Mouse (Mus musculus) right cerebral cortex, postnatal 4 days (tissue): ENCODE results near the gene Mrpl45.

Experiments used
- DNase-seq: peaks from one replicate; pipeline ENCODE4 v3.0.0-alpha.2; 2022

The Mrpl45 gene

DNA sequence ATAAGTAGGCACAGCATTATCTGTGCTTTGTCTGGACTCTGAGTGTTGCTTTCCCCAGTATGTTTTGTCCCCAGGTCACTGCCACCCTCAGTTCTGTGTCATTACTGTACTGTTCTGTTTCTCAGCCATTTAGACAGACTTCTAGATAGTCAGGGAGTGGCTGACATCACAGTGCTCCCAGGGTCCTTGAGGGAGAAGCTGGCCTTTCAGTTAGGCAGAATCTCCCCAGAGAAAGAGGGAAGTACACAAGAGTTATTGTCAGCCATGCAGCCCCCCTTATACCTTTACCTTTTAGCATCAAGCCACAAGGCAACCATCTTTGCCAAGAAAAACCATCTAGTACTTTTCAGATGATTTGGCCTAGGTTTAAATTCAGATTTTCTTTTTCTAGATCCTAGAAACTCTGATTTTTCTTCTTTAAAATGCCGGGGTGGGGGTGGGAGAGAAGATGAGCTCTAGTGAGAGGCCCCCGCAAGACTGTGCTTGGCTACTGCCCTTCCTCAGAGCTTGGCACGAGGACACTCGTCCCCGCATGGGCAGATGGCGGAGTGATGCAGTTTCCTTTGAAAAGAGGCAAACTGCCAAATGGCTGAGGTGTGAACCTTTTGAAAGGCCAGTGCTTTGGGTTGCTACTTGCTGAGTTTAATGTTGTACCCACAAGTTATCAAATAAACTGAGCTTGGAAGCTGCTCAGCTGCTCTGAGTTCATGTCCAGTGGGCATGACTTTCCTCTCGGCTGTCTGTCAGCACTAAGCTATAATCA, 55.0 kb downstream of the Mrpl45 start:
- peak; percentile 19 for DNase-seq

DNA sequence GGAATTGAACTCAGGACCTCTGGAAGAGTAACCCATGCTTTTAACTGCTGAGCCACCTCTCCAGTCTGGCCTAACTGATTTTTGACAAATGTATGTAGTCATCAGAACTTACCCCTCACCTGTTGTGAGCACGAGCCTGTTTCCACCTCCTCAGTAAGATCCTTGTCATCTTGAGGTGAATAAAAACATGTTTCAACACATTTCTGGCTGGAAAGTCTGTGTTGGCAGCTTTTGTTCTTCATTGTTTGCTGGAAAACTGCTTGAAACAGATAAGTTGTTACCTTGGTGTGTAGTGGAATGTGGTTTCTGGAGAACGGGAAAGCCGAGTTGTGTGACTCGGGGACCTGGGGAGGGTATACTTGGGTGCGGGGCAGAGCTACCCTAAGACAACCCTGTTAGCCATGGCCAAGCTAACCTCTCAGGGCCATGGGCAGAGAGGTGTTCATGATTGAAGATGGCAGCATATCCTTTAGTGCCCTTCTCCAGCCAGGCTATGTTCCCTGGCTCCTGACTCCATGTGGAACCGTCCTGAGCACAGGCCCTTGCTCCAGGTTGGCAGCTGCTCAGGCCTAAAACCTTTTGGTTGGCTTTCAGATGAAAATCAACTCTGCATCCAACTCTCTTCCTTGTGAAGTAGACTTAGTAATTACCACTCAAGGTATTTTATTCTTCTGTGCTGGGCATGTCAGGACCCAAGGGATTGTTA, 56.8 kb downstream of the Mrpl45 start:
- DNase-seq, result no peak

DNA sequence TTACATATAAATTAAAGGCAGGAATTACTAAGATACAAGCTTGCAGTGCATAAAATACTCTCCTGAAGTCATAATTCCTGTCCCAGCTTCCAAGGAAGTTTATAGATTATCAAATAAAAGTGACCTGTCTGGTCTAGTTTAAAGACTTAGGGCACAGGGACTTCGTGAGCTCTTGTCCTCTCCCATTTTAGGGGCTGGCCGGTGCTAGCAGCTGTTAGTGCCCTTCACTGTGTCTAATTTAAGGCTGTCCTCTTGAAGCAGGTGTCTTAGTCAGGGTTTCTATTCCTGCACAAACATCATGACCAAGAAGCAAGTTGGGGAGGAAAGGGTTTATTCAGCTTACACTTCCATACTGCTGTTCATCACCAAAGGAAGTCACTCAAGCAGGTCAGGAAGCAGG, 57.9 kb downstream of the Mrpl45 start:
- no peak for DNase-seq
